Mouse (Mus musculus): Measurements from ENCODE around the gene Cnrip1. TPM values are rescaled to one million over a fixed set of nuclear protein-coding genes. Genes with fewer than 3 reads are reported as not detected.

Gene Cnrip1
- total RNA-seq, 2 experiments from 2014 or later = 3.2 to 4.0 TPM

GRCm38 (mm10) chr11:17083866-17084265, 32.5 kb downstream of the Cnrip1 start:
- intact Hi-C loops (cut with DNase I) = loop anchor here (5.0 to 10.0 kb wide), 2 partner anchors 71 to 118 kb away; partner anchors contain the start of gene Ppp3r1

GRCm38 (mm10) chr11:17086106-17086505, 34.7 kb downstream of the Cnrip1 start:
- DNase-seq = no peak
- intact Hi-C loops (cut with DNase I) = loop anchor here (10.0 kb wide), 1 partner anchor 69 kb away; the partner anchor contains the start of gene Ppp3r1

More at GRCm38 (mm10) chr11:17083866-17084265, 32.5 kb downstream of the Cnrip1 start:
- peak in 1 of 2 experiments; percentile 18 for DNase-seq

GRCm38 (mm10) chr11:17106936-17107335, 55.5 kb downstream of the Cnrip1 start:
- intact Hi-C loops (cut with DNase I) = no loop called here

GRCm38 (mm10) chr11:17107359-17107758, 56.0 kb downstream of the Cnrip1 start:
- DNase-seq = no peak
- intact Hi-C loops (cut with DNase I) = no loop called here

More at GRCm38 (mm10) chr11:17106936-17107335, 55.5 kb downstream of the Cnrip1 start:
- DNase-seq = no peak

- DNase-seq = no peak
- intact Hi-C loops (cut with DNase I) = no loop called here
Observed at GRCm38 (mm10) chr11:17112419-17113090, 61.2 kb downstream of the Cnrip1 start.

GRCm38 (mm10) chr11:17126418-17126817, 75.0 kb downstream of the Cnrip1 start:
- DNase-seq = no peak
- intact Hi-C loops (cut with DNase I) = no loop called here

Other genes with a start within 250 kb of the Cnrip1 start
- under 1 TPM in 1 of 2 experiments, not detected in 1; 0.23 TPM for gene Fbxo48, start 100.2 kb upstream of the Cnrip1 start, total RNA-seq (2021)
- gene Plek, start 795 bp downstream of the Cnrip1 start, total RNA-seq (2021) = 1 to 10 TPM; 1.1 to 2.0 TPM
- 100 to 1,000 TPM; 146 to 163 TPM for gene Ppp3r1, start 107.7 kb downstream of the Cnrip1 start, total RNA-seq (2021)
- 1 to 10 TPM; 7.1 to 7.4 TPM for gene Wdr92, start 130.5 kb downstream of the Cnrip1 start, total RNA-seq (2021)
- 10 to 100 TPM; 42.6 to 45.7 TPM for gene Pno1, start 160.0 kb downstream of the Cnrip1 start, total RNA-seq (2021)
- 10 to 100 TPM; 30.4 to 33.1 TPM for gene C1d, start 206.0 kb downstream of the Cnrip1 start, total RNA-seq (2021)

Measured in gastrocnemius, postnatal 36 days (tissue).